Mouse (Mus musculus) retina, postnatal 7 days (tissue): Measurements from ENCODE around the gene Gm4969.
"Not testable (repeated sequence)": the region's sequence is repeated elsewhere in the genome, so short reads cannot be mapped to it uniquely, and the experiment has no call there.

ENCODE experiments used
- DNase-seq: peaks from one replicate; pipeline ENCODE4 v3.0.0-alpha.2; 2012; ENCODE audit warnings: low read depth, low spot score

Gene Gm4969

GRCm38 (mm10) chr7:19071024-19071423 lies 47.1 kb downstream of the Gm4969 start:
- not testable (repeated sequence) for DNase-seq

- DNase-seq = no peak
Observed at GRCm38 (mm10) chr7:19069500-19069899, 48.7 kb downstream of the Gm4969 start.

GRCm38 (mm10) chr7:19068707-19069106 lies 49.5 kb downstream of the Gm4969 start:
- DNase-seq = no peak

GRCm38 (mm10) chr7:19067935-19068334 lies 50.2 kb downstream of the Gm4969 start:
- no peak for DNase-seq

- no peak for DNase-seq
Observed at GRCm38 (mm10) chr7:19067063-19067462, 51.1 kb downstream of the Gm4969 start.

- DNase-seq = no peak
Observed at GRCm38 (mm10) chr7:19065896-19066295, 52.3 kb downstream of the Gm4969 start.

- no peak for DNase-seq
Observed at GRCm38 (mm10) chr7:19057405-19057804, 60.8 kb downstream of the Gm4969 start.

- DNase-seq = no peak
Observed at GRCm38 (mm10) chr7:19055108-19055507, 63.1 kb downstream of the Gm4969 start.

DNA sequence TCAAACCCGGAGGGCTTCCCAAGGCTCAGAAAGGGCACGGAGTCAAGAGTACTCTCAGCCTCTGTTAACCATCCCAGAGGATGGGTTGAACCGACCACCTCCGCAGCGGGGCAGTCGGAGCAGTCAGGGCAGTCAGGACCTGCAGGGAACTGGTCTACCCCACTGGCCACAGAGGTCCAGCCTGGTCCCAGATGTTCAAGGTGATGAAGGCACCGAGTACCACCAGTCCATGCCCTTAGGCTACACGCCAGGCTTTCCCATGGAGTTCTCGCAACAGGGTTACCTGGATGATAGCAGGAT lies 63.4 kb downstream of the Gm4969 start:
- no peak for DNase-seq

- peak; percentile 56 for DNase-seq
Observed at GRCm38 (mm10) chr7:19054047-19054776, 64.0 kb downstream of the Gm4969 start, which contains the start of gene Rsph6a. Rsph6a (plus strand) TSS chr7:19054690.

- no peak for DNase-seq
Observed at GRCm38 (mm10) chr7:19053136-19053532, 65.0 kb downstream of the Gm4969 start.

GRCm38 (mm10) chr7:19052345-19053135 lies 65.6 kb downstream of the Gm4969 start:
- DNase-seq = no peak

DNA sequence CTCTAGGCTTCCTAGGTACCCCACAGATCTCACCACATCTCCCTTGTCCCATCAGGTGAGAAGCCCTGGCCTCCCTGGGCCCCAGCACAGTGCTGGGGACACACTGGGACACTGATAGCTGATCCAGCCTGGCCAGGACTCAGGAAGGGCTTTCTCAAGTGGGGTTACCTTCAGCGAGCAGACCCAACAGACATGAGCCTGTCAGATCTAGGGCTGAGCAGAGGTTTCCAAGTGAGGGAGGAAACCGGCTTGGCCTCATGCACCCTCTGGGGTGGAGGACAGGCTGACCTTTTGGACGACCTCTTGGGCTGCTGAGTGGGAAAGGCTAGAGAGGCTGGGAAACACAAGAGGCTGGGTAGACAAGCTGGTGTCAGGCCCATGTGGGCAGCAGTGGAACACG lies 67.0 kb downstream of the Gm4969 start:
- DNase-seq = no peak

- DNase-seq = no peak
Observed at GRCm38 (mm10) chr7:19050172-19050571, 68.0 kb downstream of the Gm4969 start.

DNA sequence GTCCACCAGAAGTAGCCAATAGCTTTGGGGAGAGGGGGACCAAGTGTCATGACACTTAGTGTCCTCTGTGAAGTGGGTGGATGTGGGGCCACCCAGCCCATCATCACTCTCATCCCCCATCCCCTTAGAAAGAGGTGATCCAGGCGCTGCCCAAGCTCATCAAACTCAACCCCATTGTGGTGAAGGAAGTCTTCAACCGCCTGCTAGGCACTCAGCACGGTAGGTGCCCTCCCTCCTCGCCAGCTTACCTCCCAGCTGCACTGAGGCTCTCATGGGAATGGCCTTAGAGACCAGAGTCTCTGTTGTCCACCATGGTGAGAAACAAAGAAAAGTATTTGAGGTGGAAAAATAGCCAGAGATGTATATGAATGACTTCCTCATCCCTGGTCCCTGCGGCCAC lies 68.9 kb downstream of the Gm4969 start:
- no peak for DNase-seq
